Mouse (Mus musculus) left cerebral cortex, postnatal 10 days (tissue): Measurements from ENCODE around the gene Numb. TPM values are rescaled to one million over a fixed set of nuclear protein-coding genes. Genes with fewer than 3 reads are reported as not detected.
"Not testable (repeated sequence)": the region's sequence is repeated elsewhere in the genome, so short reads cannot be mapped to it uniquely, and the experiment has no call there.

Experiments used
- DNase-seq, 2 experiments: peaks; one replicate each; pipeline ENCODE4 v3.0.0; 2021 to 2022; ENCODE audit warnings: low spot score in 2 of 2, mixed read lengths in 1 of 2; ENCODE audit errors: extremely low spot score in 1 of 2
- intact Hi-C: fragments of 180-260 bp; cut with DNase I; formaldehyde crosslinking; loops from one replicate; pipeline ENCODE4 v1.15.1; 2025
- total RNA-seq, 2 experiments: library from RNA; stranded (reverse); gene quantifications; 2 replicates each; pipeline ENCODE4 v1.2.3; 2021

The Numb gene
- total RNA-seq, 2 experiments from 2014 or later, result 30.6 to 32.3 TPM

- no peak for DNase-seq
- intact Hi-C loops, result loop anchor here (10.0 kb wide), 1 partner anchor 200 kb away; no protein-coding TSS in a partner anchor
These were observed 3.5 kb upstream of the Numb start for GRCm38 (mm10) chr12:83925160-83925703.

GRCm38 (mm10) chr12:83924332-83924731, 2.6 kb upstream of the Numb start:
- intact Hi-C loops, result loop anchor here (10.0 kb wide), 1 partner anchor 200 kb away; no protein-coding TSS in a partner anchor

GRCm38 (mm10) chr12:83923486-83923859, 1.7 kb upstream of the Numb start:
- intact Hi-C loops, result loop anchor here (10.0 kb wide), 1 partner anchor 199 kb away; no protein-coding TSS in a partner anchor
- DNase-seq, result no peak

More at GRCm38 (mm10) chr12:83924332-83924731, 2.6 kb upstream of the Numb start:
- no peak for DNase-seq

DNA sequence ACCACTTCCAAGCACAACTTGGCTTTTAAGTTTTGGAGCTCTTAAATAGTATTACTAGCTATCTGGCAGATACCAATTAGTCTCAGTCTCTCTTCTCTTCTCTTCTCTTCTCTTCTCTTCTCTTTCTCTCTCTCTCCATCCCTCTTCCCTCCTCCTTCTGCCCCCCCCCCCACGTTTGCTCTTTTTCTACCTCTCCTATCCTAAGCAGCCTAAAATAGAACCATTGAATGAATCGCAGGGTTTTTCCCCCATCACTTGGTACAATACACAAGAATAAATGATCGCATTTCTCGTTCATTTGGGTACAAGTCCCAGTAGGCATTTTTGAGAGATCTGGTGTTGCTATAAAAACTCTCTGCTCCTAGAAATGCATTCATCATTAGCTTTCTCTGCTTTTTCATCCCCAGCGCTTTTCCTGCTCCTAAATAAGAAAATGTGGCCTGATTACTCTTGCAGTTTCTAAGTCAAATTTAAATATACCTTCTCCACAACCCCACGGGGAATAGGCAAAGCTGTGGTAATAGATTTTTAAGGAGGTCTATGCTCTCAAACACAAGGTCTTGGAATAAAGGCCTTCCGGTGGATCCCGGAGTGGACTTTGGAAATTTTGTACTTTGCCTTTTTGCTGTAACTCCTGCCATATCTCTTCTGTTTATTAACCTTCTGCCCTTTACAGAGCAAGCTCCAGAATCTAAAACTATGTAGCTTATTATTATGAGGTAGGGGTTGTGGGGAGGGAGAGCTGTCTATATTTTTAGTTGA, 1.2 kb upstream of the Numb start:
- DNase-seq, result no peak
- intact Hi-C loops, result loop anchor here (10.0 kb wide), 1 partner anchor 198 kb away; no protein-coding TSS in a partner anchor

- peak in 1 of 2 experiments; percentile 64 for DNase-seq
These were observed 853 bp downstream of the Numb start for GRCm38 (mm10) chr12:83920721-83921441.

GRCm38 (mm10) chr12:83916884-83917283, 4.8 kb downstream of the Numb start:
- DNase-seq, result no peak
- intact Hi-C loops, result no loop called here

More at GRCm38 (mm10) chr12:83920721-83921441, 853 bp downstream of the Numb start:
- intact Hi-C loops, result loop anchor here (10.0 kb wide), 1 partner anchor 196 kb away; no protein-coding TSS in a partner anchor

GRCm38 (mm10) chr12:83914797-83915196, 6.9 kb downstream of the Numb start:
- DNase-seq, result no peak
- intact Hi-C loops, result no loop called here

- DNase-seq, result no peak
- intact Hi-C loops, result no loop called here
These were observed 7.5 kb downstream of the Numb start for GRCm38 (mm10) chr12:83914202-83914740.

DNA sequence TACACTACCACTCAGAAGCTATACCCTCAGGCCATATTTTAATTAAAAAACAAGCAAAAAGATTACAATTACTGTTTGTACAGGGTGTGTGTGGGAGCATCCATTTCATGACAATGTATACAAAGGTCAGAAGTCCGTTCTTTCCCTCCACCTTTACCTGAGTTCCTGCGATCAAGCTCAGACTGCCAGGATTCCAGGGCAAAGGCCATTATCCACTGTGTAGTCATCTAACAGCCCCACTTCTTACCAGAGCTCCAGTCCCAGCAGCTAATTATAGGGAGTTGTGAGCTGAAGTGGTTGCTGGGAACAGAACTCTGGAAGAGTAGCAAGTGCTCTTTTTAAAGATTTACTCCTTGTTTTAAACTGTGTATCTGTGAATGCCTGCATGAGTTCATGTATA, 11.3 kb downstream of the Numb start:
- intact Hi-C loops, result no loop called here

GRCm38 (mm10) chr12:83892926-83893325, 28.8 kb downstream of the Numb start:
- DNase-seq, result no peak
- intact Hi-C loops, result no loop called here

More for the DNA sequence above, 11.3 kb downstream of the Numb start:
- no peak for DNase-seq

DNA sequence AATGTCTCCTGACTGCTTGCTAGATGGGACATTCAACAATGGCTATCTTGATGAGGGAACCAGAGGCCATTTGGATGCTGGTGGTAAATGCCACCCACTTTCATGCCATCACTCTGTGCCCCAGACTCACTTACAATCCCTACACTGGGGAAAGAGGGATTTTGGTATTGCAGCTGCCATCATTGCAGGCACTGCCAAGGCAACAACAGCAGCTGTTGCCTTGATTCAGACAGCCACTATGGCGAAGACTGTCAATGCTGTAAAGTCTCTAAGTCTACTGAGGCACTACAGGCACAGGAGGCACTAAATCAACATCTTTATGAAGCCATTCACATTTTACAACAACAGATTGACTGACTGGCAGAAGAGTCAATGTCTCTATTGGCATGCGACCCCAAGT, 30.5 kb downstream of the Numb start:
- DNase-seq, result no peak

GRCm38 (mm10) chr12:83889128-83889527, 32.6 kb downstream of the Numb start:
- DNase-seq, result no peak
- intact Hi-C loops, result no loop called here

More for the DNA sequence above, 30.5 kb downstream of the Numb start:
- intact Hi-C loops, result no loop called here

DNA sequence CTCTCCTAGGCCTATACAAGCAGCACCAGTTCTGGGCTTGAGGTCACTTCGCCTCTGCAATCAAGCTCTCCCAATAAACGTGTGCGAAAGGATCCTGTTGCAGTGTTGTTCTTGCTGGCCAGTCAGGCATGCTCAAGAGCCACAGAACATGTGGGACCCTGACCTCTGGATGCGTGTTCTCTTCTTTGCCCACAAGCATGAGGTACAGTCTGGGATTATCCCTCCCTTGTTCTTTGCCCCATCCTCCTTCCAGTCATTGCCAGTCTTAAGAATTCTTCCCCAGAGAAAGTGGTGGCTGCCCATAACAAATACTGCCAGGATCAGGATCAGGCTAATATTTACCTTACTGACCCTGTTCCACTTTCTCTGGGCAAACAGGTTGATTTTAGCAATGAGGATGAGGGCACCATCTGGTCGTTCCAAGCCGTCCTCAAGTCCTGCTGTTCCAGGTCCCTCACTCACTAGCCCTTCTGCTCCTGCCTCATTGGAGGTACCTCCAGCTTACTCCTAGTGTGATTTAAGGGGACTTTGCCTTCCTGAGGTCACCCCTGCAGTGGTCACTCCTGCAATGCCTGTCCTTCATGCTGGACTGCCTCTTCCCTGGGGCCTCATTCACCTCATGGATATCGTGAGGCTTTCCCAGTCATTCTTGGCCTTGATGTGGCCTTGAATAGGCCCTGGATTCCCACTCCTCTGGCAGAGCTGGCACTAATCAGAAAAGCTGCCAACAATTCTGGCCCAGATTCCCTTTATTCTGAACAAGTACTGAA, 36.0 kb downstream of the Numb start:
- intact Hi-C loops, result no loop called here

GRCm38 (mm10) chr12:83885065-83885464, 36.7 kb downstream of the Numb start:
- DNase-seq, intact Hi-C loops: not testable (repeated sequence)

More for the DNA sequence above, 36.0 kb downstream of the Numb start:
- DNase-seq, result peak in 1 of 2 experiments; percentile 33

DNA sequence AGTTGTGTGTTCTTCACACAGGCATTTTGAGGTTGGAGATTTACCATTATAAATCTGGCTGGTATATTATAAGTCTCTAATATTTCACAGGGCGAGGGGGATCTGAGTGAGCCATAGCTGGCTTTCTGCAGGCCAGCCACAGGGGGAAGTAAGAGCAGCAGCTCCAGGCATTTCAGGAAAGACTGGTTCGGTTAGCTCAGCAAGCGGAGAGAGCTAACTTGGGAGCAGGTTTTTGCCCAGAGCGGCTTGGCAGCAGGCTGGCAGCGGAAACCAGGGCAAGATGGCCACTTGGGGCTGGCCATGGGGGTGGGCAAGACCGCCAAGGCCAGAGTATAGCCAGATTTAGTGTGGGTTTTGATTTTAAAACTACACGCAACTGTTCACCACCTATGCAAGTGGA, 39.2 kb downstream of the Numb start:
- DNase-seq, result peak in 1 of 2 experiments; percentile 36

GRCm38 (mm10) chr12:83882088-83882487, 39.6 kb downstream of the Numb start:
- intact Hi-C loops, result no loop called here
- no peak for DNase-seq

More for the DNA sequence above, 39.2 kb downstream of the Numb start:
- intact Hi-C loops, result no loop called here

DNA sequence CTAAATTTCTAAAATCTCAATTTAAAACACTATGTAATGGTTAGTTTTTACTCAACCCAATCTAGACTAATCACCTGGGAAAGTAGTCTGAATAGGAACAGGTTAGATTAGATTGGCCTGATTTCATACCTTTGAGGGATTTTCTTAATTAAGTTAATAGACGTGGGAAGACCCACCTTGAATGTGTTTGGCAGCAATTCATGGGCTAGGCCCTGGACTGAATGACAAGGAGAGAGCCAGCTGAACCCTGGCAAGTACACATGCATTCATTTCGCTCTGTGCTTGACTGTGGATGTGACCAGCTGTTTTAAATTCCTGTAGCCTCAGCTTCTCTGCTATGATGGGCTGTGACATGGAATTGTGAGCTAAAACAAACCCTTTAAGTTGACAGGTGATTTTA, 40.8 kb downstream of the Numb start:
- no peak for DNase-seq
- intact Hi-C loops, result no loop called here

- DNase-seq, result no peak
- intact Hi-C loops, result no loop called here
These were observed 46.6 kb downstream of the Numb start for GRCm38 (mm10) chr12:83875097-83875496.
